Mouse (Mus musculus) duodenum, adult 2 months (tissue): ENCODE results near the gene Alpk1. TPM values are rescaled to one million over a fixed set of nuclear protein-coding genes. Genes with fewer than 3 reads are reported as not detected.

ENCODE experiments used
- polyA plus RNA-seq: library from polyadenylated mRNA; depleted of rRNA; stranded (reverse); fragments of >200 nt; gene quantifications from 2 replicates; pipeline ENCODE4 v1.2.3, GENCODE M21; 2012; ENCODE audit warnings: low replicate concordance; rRNA removed

Alpk1 gene
- 0.50 and 0.63 TPM in 2 replicates for polyA plus RNA-seq

DNA sequence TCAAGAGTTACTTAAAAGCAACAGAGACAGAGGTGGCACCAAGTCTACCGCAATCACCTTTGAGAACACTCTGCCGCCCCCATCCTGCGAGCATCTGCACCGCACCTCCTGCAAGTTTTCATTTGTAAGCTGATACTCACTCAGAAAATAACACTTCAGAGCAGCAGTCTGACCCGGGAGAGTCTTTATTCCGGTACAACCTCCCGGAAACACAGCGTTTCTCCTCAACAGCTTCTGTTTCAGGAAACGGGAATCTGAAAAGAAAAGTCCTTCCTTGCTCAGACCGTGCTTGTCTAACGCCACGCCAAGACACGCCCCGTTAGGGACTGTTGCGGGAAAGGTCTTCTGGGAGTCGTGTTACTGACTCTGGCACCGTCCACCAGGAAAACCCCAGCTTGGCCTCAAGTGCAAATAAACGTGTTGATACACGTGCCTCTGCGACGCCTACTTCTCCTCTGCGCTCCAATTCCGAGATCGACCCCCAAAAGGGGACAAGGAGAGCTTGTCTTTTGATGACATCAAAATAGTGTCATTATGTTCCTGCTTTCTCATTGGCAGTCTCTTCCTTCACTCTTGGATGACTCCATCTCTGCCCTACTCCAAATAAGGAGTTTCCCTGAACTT lies at the start of gene Alpk1:
TSS of gene Alpk1 (minus strand) at position 507 of the 624 bp plus-strand sequence.

GRCm38 (mm10) chr3:127789500-127790191 lies 9.3 kb upstream of the Alpk1 start, which contains the start of gene Tifa:
Tifa (plus strand) TSS chr3:127789805.

DNA sequence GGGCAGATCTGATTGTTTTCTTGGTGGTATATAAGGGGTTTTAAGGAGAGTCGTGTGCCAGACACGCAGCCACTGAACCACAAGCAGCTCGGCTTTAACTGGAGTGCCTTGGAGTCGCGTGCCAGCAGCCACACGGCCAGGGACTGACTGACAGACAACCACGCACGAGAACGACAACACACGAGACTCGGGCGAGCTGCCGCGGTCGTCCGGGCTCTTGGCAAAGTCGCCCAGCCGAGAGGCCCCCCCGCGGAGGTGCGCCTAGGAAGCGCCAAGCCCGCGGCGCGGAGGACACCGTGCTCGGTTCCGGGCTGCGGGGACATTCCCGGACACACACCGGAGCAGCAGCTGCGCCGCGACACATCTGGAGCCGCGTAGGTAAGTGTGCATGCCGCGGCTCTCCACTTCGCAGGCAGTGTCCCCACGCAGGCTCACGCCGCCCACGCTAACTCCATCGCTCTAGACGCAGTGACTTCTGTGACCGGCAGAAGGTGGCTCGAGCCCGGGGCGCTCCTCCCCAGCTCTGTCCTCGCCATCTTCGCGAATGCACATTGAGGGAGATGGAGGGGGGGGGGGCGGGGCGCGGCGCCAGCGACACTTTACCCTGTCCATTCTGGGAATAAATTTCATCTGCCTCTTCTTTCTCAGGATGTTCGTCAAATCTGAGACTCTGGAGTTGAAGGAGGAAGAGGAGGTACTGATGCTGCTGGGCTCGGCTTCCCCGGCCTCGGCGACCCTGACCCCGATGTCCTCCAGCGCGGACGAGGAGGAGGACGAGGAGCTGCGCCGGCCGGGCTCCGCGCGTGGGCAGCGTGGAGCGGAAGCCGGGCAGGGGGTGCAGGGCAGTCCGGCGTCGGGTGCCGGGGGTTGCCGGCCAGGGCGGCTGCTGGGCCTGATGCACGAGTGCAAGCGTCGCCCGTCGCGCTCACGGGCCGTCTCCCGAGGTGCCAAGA lies 147.0 kb downstream of the Alpk1 start, which contains the start of gene Neurog2:
TSS of gene Neurog2 (plus strand) at position 56 of the 953 bp plus-strand sequence.

Other genes with a start within 250 kb of the Alpk1 start
- gene Larp7, start 227.2 kb downstream of the Alpk1 start, polyA plus RNA-seq, result 0.09 and 0.12 TPM in 2 replicates
- gene Zgrf1, start 227.0 kb downstream of the Alpk1 start, polyA plus RNA-seq, result 0.05 and 0.18 TPM in 2 replicates
- not detected in 2 replicates for gene Neurog2, start 147.4 kb downstream of the Alpk1 start, polyA plus RNA-seq
- 12.6 and 12.9 TPM in 2 replicates for gene Tifa, start 9.3 kb upstream of the Alpk1 start, polyA plus RNA-seq
- 32.3 and 49.7 TPM in 2 replicates for gene Ap1ar, start 57.0 kb upstream of the Alpk1 start, polyA plus RNA-seq
- gene Fam241a, start 115.8 kb upstream of the Alpk1 start, polyA plus RNA-seq, result 2.3 and 3.0 TPM in 2 replicates